Mouse (Mus musculus) E14TG2a.4 (cell line): ENCODE measurements around the gene Ankrd13c.

ENCODE experiments used
- CTCF ChIP-seq: conservative IDR thresholded peaks from 2 replicates; pipeline ENCODE4 v1.5.1; 2014; ENCODE audit warnings: low read length
- POU5F1 ChIP-seq: IDR thresholded peaks from 2 replicates; pipeline ENCODE4 v1.6.1; 2014; ENCODE audit warnings: low read length, borderline replicate concordance

- no peak for TF ChIP-seq CTCF
- no peak for TF ChIP-seq POU5F1
Measured at GRCm38 (mm10) chr3:157998742-157999369, 51.8 kb downstream of the Ankrd13c start.
